Mouse (Mus musculus): ENCODE measurements at regions not wholly inside any gene's neighbourhood (a gene's known extent, or its start where the extent isn't known, plus 50 kb on each side); places are given as distances from the start of the nearest gene placed in this dataset.
A peak's percentile ranks its signal among the peaks of the same experiment; 100 is the strongest.

- DNase-seq = peak; percentile 11
Observed at GRCm38 (mm10) chr19:48090393-48090792, 115.4 kb upstream of the Sorcs3 start.

DNA sequence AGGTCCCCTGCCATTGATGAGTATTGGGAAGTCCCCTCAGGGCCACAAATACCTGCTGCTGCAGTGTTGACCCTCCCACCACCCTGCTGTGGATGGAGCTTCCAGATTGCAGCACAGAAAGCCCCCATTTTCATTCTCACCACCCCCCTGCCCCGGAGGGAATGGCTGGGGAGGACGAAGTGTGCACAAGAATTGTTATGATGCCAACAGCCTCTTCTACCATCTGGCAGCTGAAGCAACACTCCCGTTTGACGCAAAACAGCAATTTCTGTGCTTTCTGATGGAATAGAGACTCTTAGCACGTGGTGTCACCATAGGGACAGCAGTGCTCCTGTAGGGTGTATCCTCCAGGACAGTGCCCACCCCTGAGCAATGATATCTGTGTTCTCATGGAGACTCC, 108.5 kb upstream of the Sorcs3 start:
- no peak for DNase-seq

DNA sequence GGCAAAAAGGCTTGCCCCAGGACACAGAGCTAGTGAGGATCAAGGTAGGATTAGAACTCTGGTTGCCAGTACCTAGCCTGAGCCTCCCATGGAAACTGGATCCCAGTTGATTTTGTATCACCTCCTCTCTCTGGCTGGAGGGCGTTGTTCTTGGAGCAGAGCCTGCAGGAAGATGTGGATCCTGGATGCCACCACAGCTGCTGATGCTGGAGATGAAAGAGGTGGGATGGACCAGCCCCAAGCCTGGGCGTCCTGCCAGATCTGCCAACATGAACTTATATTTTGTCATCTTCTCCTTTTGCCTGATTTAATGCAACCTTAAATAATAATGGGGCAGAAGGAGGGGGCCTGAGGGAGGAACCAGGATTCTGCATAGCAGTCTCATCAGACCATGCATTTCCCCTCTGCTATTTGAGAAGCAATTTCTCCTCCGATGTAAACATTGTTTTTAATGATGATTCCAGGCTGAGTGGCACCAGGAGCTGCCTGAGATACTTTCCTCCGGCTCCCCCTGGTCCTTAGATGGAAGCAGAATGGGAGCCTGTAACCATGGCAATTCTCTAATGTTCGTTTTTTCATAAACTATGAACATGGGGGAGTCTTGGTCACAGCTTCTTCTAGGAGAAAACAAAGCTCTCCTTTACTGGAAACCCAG, 107.8 kb upstream of the Sorcs3 start:
- no peak for DNase-seq

- DNase-seq = no peak
Observed at GRCm38 (mm10) chr19:48100991-48101390, 104.8 kb upstream of the Sorcs3 start.

- DNase-seq = no peak
Observed at GRCm38 (mm10) chr19:48115155-48115554, 90.7 kb upstream of the Sorcs3 start.

DNA sequence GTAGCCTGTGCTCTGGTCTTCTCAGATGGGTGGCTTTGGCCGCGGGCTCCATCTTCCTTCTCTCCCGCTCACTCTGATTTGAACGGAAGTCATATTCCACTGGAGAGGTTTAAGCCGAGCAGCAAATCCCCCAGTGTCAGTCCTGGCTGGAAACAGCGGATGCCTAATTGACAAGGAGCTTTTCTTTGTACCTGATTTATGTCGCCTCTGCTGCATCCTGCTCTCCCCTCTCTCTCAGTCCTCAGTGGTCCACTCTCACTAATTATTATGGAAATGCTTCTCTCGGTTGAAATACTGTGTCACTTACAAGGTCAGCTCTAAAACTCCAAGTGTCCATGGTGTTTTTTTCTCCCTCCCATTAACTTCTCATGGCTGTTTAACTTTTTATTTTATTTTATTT, 90.1 kb upstream of the Sorcs3 start:
- no peak for DNase-seq

- no peak for DNase-seq
Observed at GRCm38 (mm10) chr19:48116689-48117088, 89.1 kb upstream of the Sorcs3 start.

- DNase-seq = no peak
Observed at GRCm38 (mm10) chr19:48117646-48118045, 88.2 kb upstream of the Sorcs3 start.

DNA sequence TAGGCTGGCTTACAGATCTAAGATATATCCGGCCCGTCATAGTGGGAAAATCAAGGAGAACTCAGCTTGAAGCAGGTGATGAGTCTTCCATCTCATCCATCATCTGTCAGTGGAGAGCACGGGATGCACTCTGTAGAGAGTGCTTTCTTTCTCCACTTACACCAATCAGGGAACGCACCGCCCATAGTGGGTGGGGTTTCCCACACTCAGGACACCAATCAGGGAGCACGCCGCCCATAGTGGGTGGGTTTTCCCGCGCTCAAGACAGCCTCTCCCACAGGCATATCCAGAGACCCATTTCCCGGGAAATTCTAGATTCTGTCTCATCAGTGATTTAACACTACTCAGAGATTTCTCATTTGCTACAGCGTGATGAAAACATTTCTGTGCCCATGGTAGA, 83.5 kb upstream of the Sorcs3 start:
- no peak for DNase-seq

DNA sequence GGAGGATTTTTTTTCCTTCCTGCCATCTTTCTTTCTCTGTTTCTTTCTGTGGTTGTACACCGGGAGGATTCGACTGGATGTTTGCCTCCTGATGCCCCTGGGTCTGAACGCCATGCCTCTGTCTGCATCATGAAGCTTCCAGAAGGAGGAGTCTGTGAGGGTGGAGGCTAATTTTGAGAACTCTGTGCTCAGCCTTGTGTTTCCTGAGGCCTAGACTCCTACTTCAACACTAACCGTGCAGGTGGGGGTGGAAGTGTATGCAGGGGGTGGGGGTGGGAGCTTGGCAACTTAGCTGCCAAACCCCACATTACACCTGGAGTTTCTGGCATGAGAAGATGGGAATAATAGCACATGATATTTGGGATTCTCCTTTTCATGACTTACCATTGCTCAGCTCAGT, 82.0 kb upstream of the Sorcs3 start:
- no peak for DNase-seq

DNA sequence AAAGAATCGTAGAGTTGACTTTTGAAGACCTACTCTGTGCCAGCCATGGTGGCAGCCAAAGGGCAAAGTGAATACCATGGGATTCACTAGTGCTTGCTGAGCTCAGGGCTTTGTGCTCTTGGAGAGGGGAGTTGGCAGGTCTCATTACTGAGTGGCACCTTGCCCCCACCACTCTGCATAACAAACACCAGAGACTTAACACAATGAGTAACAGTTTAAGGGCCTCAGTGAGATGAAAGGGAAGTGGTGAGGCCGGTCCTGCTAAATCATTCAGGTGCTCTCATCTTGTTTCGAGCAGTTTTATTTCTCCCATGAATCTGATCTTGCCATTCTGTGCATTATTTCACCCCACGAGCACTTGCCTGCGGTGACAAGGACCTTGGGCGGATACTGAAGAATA, 80.1 kb upstream of the Sorcs3 start:
- no peak for DNase-seq

DNA sequence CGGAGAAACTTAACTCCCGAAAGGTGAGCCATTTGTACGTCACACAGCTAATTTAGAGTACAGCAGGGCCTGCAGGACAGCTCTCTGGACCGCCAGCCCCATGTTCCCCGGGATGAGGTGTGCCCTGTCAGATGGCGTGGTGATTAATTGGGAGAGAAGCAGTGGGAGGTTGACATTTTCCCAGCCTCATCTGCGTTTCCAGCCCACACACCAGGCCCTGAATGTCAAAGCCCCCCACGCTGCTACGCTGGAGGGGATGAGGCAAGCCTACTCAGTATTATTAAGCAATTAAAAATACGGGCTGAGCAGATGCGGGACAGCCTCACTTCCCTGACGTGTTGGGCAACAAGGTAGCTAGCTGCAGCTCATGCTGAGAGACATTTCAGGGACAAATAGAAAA, 77.7 kb upstream of the Sorcs3 start:
- DNase-seq = no peak

DNA sequence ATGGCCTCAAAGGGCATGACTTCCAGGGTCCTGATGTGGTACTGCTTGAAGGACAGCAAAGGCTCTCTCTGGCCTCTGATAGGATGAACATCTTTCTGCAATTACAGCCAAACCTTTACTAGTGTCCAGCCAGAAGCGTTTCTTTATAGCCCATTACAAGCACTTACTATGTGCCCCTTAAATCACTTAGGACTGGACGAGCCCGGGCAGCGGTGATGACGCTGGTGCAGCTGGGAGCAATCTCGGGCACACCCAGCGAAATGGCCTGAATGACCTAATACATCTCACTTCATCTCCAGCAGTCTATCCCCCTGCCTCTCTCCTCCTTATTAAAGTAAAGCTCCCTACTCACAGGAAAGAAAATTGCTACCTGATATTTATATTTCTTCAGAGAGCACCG, 69.6 kb upstream of the Sorcs3 start:
- no peak for DNase-seq

DNA sequence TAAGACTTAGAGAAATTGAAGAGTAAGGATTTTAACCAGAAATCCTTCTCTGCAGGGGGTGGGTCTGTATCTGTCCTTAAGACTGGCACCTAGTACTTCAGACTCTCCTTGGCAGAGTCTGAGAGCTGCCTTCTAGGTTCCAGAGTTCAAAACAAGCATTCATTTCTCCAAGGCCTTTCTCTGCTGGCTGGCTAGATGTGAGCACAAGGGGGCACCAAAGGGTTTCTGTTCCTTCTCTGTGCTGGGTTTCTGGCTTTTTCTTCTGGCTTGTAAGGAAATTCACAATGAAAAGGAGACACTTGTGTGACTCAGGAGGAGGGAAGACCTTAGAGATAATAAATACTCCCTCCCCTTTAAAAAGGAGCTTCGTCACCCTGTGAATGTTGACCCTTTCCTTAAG, 61.7 kb upstream of the Sorcs3 start:
- DNase-seq = no peak
